Mouse (Mus musculus): ENCODE measurements around the gene Ovgp1. TPM values are rescaled to one million over a fixed set of nuclear protein-coding genes. Genes with fewer than 3 reads are reported as not detected.
"Not testable (repeated sequence)": the region's sequence is repeated elsewhere in the genome, so short reads cannot be mapped to it uniquely, and the experiment has no call there.

The Ovgp1 gene
- polyA plus RNA-seq, 1 experiment from 2014 or later: 1.7 TPM

DNA sequence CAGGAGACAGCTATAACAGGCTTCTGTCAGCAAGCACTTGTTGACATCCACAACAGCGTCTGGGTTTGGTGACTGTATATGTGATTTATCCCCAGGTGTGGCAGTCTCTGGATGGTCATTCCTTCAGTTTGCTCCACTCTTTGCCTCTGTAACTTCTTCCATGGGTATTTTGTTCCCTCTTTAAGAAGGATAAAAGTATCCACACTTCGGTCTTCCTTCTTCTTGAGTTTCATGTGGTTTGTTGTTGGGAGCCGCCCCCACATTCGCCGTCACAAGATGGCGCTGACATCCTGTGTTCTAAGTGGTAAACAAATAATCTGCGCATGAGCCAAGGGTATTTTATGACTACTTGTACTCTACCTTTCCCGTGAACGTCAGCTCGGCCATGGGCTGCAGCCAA, 29.8 kb downstream of the Ovgp1 start:
- DNase-seq (ENCODE audit: low spot score); H3K4me1 ChIP-seq (replicated peaks; ENCODE audit: control insufficient read depth, insufficient read depth, low read length); H3K9ac ChIP-seq (ENCODE audit: low read depth, low read length); H3K27me3 ChIP-seq (replicated peaks; ENCODE audit: control insufficient read depth, insufficient read depth, low read length); H3K27ac ChIP-seq (ENCODE audit: low read depth, low read length); ATAC-seq (replicated peaks; ENCODE audit: low FRiP score); H3K9me3 ChIP-seq (ENCODE audit: control insufficient read depth, low read length); H3K36me3 ChIP-seq (ENCODE audit: control insufficient read depth, insufficient read depth, low read length); H3K4me3 ChIP-seq (ENCODE audit: low read depth, low read length); H3K4me2 ChIP-seq: not testable (repeated sequence)
- WGBS: 64% methylated on average over 10 of the region's 10 CpGs

GRCm38 (mm10) chr3:106014546-106014945, 41.0 kb downstream of the Ovgp1 start, which contains the start of gene Pifo:
Pifo (minus strand) TSS chr3:106014646.
- ATAC-seq (replicated peaks; ENCODE audit: low FRiP score): no peak
- no peaks in the 10 kb centered on the region for H3K9me3 ChIP-seq (ENCODE audit: control insufficient read depth, low read length)
- H3K9ac ChIP-seq (ENCODE audit: low read depth, low read length): no peak within 1 kb of the TSS
- no peak within 1 kb of the TSS for H3K4me2 ChIP-seq
- WGBS: 83% methylated on average over 2 of the region's 2 CpGs
- no peaks in the 10 kb centered on the region for H3K36me3 ChIP-seq (ENCODE audit: control insufficient read depth, insufficient read depth, low read length)
- H3K4me3 ChIP-seq (ENCODE audit: low read depth, low read length): no peak within 1 kb of the TSS
- no peak within 1 kb of the TSS for H3K27ac ChIP-seq (ENCODE audit: low read depth, low read length)
- H3K4me1 ChIP-seq (replicated peaks; ENCODE audit: control insufficient read depth, insufficient read depth, low read length): no peaks in the 10 kb centered on the region
- DNase-seq (ENCODE audit: low spot score): no peak
- no peaks in the 10 kb centered on the region for H3K27me3 ChIP-seq (replicated peaks; ENCODE audit: control insufficient read depth, insufficient read depth, low read length)

DNA sequence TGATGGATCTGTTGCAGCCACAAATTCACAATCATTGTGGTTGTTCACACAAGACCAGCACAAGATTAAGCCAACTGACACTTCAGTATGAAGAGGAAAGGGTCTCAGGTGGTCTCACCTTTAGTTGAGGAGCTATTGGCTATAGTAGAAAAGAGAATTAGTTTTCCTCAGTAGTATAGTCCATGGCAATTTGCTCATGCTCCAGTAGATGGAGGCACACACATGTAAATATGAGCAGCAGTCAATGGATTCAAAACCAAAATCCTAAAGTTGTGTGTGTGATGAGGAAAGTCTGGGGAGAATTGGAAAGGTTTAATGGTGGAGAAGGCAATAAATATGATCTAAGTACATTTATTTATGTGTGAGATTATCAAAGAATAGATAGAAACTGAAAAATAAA, 48.3 kb downstream of the Ovgp1 start:
- no peak overlapping the region for H3K27ac ChIP-seq (ENCODE audit: low read depth, low read length)
- no peaks in the 10 kb centered on the region for H3K36me3 ChIP-seq (ENCODE audit: control insufficient read depth, insufficient read depth, low read length)
- no peak overlapping the region for H3K9ac ChIP-seq (ENCODE audit: low read depth, low read length)
- DNase-seq (ENCODE audit: low spot score) (no peak), ATAC-seq (replicated peaks; ENCODE audit: low FRiP score) (no peak)
- no peak overlapping the region for H3K4me2 ChIP-seq
- no peak overlapping the region for H3K4me3 ChIP-seq (ENCODE audit: low read depth, low read length)
- H3K4me1 ChIP-seq (replicated peaks; ENCODE audit: control insufficient read depth, insufficient read depth, low read length): no peaks in the 10 kb centered on the region
- no peaks in the 10 kb centered on the region for H3K27me3 ChIP-seq (replicated peaks; ENCODE audit: control insufficient read depth, insufficient read depth, low read length)
- no peaks in the 10 kb centered on the region for H3K9me3 ChIP-seq (ENCODE audit: control insufficient read depth, low read length)

DNA sequence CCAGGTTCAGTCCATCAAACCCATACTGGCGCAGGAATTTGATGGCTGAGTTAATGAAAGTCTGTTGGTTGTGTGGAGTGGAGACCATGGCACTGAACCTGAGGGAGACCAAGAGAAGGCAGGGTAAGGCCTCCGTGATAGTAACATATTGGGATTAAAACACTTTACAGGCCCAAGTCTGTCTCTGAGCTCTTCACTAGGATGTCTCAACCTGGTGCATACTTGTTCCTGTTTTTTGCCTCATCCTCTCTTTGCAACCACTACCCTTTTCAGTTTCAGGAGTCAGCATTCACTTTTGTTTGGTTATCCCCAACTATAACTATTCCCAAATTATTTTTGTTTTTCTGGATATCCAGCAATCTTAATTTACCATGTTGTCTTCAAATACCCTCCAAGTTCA, 50.6 kb downstream of the Ovgp1 start:
- Histone ChIP-seq H3K4me1 (replicated peaks; ENCODE audit: control insufficient read depth, insufficient read depth, low read length) (no peaks in the 10 kb centered on the region), H3K4me2 (no peak overlapping the region), H3K27ac (ENCODE audit: low read depth, low read length) (no peak overlapping the region), H3K27me3 (replicated peaks; ENCODE audit: control insufficient read depth, insufficient read depth, low read length) (no peaks in the 10 kb centered on the region), H3K9ac (ENCODE audit: low read depth, low read length) (no peak overlapping the region), H3K9me3 (ENCODE audit: control insufficient read depth, low read length) (no peaks in the 10 kb centered on the region), H3K36me3 (ENCODE audit: control insufficient read depth, insufficient read depth, low read length) (no peaks in the 10 kb centered on the region), H3K4me3 (ENCODE audit: low read depth, low read length) (no peak overlapping the region)
- DNase-seq (ENCODE audit: low spot score): no peak
- ATAC-seq (replicated peaks; ENCODE audit: low FRiP score): no peak
- 84% methylated on average over 2 of the region's 2 CpGs for WGBS

GRCm38 (mm10) chr3:106032781-106033180, 59.3 kb downstream of the Ovgp1 start, which contains the start of gene Chil5:
Chil5 (minus strand) TSS chr3:106032814.
- Histone ChIP-seq H3K4me2 (no peak within 1 kb of the TSS), H3K4me1 (replicated peaks; ENCODE audit: control insufficient read depth, insufficient read depth, low read length) (no peaks in the 10 kb centered on the region), H3K27ac (ENCODE audit: low read depth, low read length) (no peak within 1 kb of the TSS), H3K4me3 (ENCODE audit: low read depth, low read length) (no peak within 1 kb of the TSS), H3K9ac (ENCODE audit: low read depth, low read length) (no peak within 1 kb of the TSS), H3K36me3 (ENCODE audit: control insufficient read depth, insufficient read depth, low read length) (no peaks in the 10 kb centered on the region), H3K9me3 (ENCODE audit: control insufficient read depth, low read length) (no peaks in the 10 kb centered on the region), H3K27me3 (replicated peaks; ENCODE audit: control insufficient read depth, insufficient read depth, low read length) (no peaks in the 10 kb centered on the region)
- 86% methylated on average over 1 of the region's 1 CpGs for WGBS
- DNase-seq (ENCODE audit: low spot score) (no peak), ATAC-seq (replicated peaks; ENCODE audit: low FRiP score) (no peak)

Other genes starting within 250 kb of the Ovgp1 start
- gene Rap1a, start 172.4 kb upstream of the Ovgp1 start, polyA plus RNA-seq (2014; fragmentation: Nextera tagmentation; extraction: Ambion mirVana): 114 and 121 TPM in 2 replicates
- 0.36 and 0.92 TPM in 2 replicates for gene Adora3, start 102.9 kb upstream of the Ovgp1 start, polyA plus RNA-seq (2014; fragmentation: Nextera tagmentation; extraction: Ambion mirVana)
- gene Tmigd3, start 102.8 kb upstream of the Ovgp1 start, polyA plus RNA-seq (2014; fragmentation: Nextera tagmentation; extraction: Ambion mirVana): 0.26 and 0.27 TPM in 2 replicates
- gene I830077J02Rik, start 41.0 kb upstream of the Ovgp1 start, polyA plus RNA-seq (2014; fragmentation: Nextera tagmentation; extraction: Ambion mirVana): 5.6 and 5.9 TPM in 2 replicates
- 154 and 167 TPM in 2 replicates for gene Wdr77, start 14.3 kb upstream of the Ovgp1 start, polyA plus RNA-seq (2014; fragmentation: Nextera tagmentation; extraction: Ambion mirVana)
- 499 and 512 TPM in 2 replicates for gene Atp5f1, start 13.6 kb upstream of the Ovgp1 start, polyA plus RNA-seq (2014; fragmentation: Nextera tagmentation; extraction: Ambion mirVana)
- gene Pifo, start 40.9 kb downstream of the Ovgp1 start, polyA plus RNA-seq (2014; fragmentation: Nextera tagmentation; extraction: Ambion mirVana): not detected in 2 replicates
- not detected in 2 replicates for gene Chil5, start 59.1 kb downstream of the Ovgp1 start, polyA plus RNA-seq (2014; fragmentation: Nextera tagmentation; extraction: Ambion mirVana)
- not detected in 2 replicates for gene Chia1, start 139.5 kb downstream of the Ovgp1 start, polyA plus RNA-seq (2014; fragmentation: Nextera tagmentation; extraction: Ambion mirVana)
- gene Chil3, start 193.9 kb downstream of the Ovgp1 start, polyA plus RNA-seq (2014; fragmentation: Nextera tagmentation; extraction: Ambion mirVana): not detected in 2 replicates
- not detected in 2 replicates for gene Chil4, start 245.8 kb downstream of the Ovgp1 start, polyA plus RNA-seq (2014; fragmentation: Nextera tagmentation; extraction: Ambion mirVana)